In the genomic region with DNA sequence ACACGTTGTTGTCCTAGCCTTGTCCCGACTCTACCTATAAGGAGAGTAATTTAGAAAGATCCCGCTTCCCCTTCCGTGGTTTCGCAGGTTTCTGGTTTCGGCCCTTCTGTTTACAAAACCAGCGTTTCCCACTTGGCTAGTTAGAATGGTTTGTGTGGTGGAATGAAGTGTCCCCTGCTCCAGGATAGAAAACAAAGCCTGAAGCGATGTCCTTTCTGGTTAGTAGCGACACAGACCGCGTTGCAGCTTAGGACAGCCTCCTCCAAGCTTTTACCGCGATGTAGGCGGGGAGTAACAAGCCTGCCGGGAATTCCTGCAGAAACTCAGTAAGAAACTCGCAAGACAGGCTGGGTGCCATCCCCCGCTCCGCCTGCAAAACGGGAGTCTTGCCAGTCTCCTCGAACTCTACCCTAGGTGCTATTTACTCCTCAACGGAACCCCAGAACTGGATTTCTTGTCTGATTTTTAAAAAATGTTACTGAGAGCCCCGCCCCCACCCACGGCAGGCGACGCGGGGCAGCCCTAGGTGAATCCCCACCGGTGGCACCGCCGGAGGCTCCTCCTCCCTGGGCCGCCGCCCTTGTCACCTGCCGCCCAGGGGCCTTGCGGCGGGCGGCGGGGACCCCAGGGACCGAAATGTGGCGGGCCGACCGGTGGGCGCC, we compare ENCODE assay signal across 9 mouse cellular contexts. TPM values are rescaled to one million over a fixed set of nuclear protein-coding genes. Genes with fewer than 3 reads are reported as not detected.
A peak's percentile ranks its signal among the peaks of the same experiment; 100 is the strongest.
DNase-seq lines count a peak whose midpoint lies in the region; ATAC-seq lines count a peak whose summit lies in the region.
"Had no signal": no experiment of that assay in that cellular context is flagged by ENCODE, and none has a peak within 500 bp of the region (broad histone marks: within the 10 kb centered on the region; RNA-seq: fewer than 3 reads in every experiment).

Gene Ifnlr1, plus strand, starts transcription at position 382 of the 662 bp plus-strand sequence.

- under 1% methylated on average over 41 of the region's 41 CpGs for WGBS in embryonic facial prominence, embryonic 13.5 days

- intact Hi-C loops in heart, postnatal 36 days (cut with DNase I) = no loop called here

- peaks cover 3% of the 10 kb centered on the region; the same call in 1 of the 2 replicates for H3K4me1 ChIP-seq in embryonic facial prominence, embryonic 13.5 days

- peak within 1 kb of the TSS; percentile 62 for H3K4me3 ChIP-seq in embryonic facial prominence, embryonic 13.5 days
- H3K4me3 ChIP-seq: myocyte had no signal

- ATAC-seq in embryonic facial prominence, embryonic 13.5 days (ENCODE audit: insufficient number of reproducible peaks, insufficient read depth, low FRiP score, low TSS enrichment, low read depth) = 0 out of 2 replicates have a peak, but pooled peaks have one; percentile 39

- no peaks in the 10 kb centered on the region for H3K9me3 ChIP-seq in embryonic facial prominence, embryonic 13.5 days

- peak within 1 kb of the TSS; percentile 23; the same call in 1 of the 2 replicates for H3K27ac ChIP-seq in embryonic facial prominence, embryonic 13.5 days

- DNase-seq in layer of hippocampus, adult 11-12 months (ENCODE audit: low spot score) = peak; percentile 15
- no peak for DNase-seq in layer of hippocampus, postnatal 14 days (ENCODE audit: low spot score in 2 of 2)
- peak; percentile 49 to 53 for DNase-seq in heart, postnatal 36 days
- peak; percentile 16 to 28 for DNase-seq in layer of hippocampus, adult 18-20 months (ENCODE audit: low spot score in 2 of 2)
- peak; percentile 53 for DNase-seq in lung, postnatal 10 days
- peak; percentile 57 for DNase-seq in retina, embryonic 14.5 days (ENCODE audit: low spot score)
- no peak for DNase-seq in gastrocnemius, postnatal 4 days (ENCODE audit: low spot score in 2 of 2)

- H3K9ac ChIP-seq in embryonic facial prominence, embryonic 13.5 days = peak within 1 kb of the TSS; percentile 78

- H3K27me3 ChIP-seq in embryonic facial prominence, embryonic 13.5 days = peaks cover 60% of the 10 kb centered on the region

- peak within 1 kb of the TSS; percentile 99 for H3K4me2 ChIP-seq in embryonic facial prominence, embryonic 13.5 days

- H3K36me3 ChIP-seq in embryonic facial prominence, embryonic 13.5 days = no peaks in the 10 kb centered on the region

RNA-seq across cellular contexts. Expression of gene Ifnlr1, which starts in this region (rescaled TPM):
- under 1 TPM; 0.19 to 0.37 TPM for total RNA-seq in layer of hippocampus, postnatal 14 days (2021)
- polyA plus RNA-seq in embryonic facial prominence, embryonic 13.5 days (2015; fragmentation: Nextera tagmentation; extraction: Ambion mirVana) = 1.8 TPM in 2 replicates
- 1 to 10 TPM; 3.1 to 3.5 TPM for total RNA-seq in heart, postnatal 36 days (2021)
- total RNA-seq in layer of hippocampus, adult 18-20 months (2021) = under 1 TPM; 0.18 to 0.22 TPM
- total RNA-seq in gastrocnemius, postnatal 4 days (2021) = under 1 TPM; 0.16 to 0.17 TPM
- polyA plus RNA-seq: myocyte had no signal

Comparison
In these comparisons a context has a peak if more than half of its experiments do, and no peak if none do; other contexts are left out.
1. DNase-seq: peak in layer of hippocampus, adult 11-12 months (single experiment), heart, postnatal 36 days (2 of 2), lung, postnatal 10 days (single experiment) and retina, embryonic 14.5 days (single experiment); none in layer of hippocampus, postnatal 14 days (0 of 2) and gastrocnemius, postnatal 4 days (0 of 2).
2. Peak in DNase-seq in layer of hippocampus, adult 18-20 months; RNA of the gene not detected or under 1 TPM.